Mouse (Mus musculus) kidney, postnatal 36 days (tissue): ENCODE measurements at regions not wholly inside any gene's neighbourhood (a gene's known extent, or its start where the extent isn't known, plus 50 kb on each side); places are given as distances from the start of the nearest gene placed in this dataset.

Experiments used
- DNase-seq, 2 experiments: peaks; one replicate each; pipeline ENCODE4 v3.0.0; 2021 to 2022; ENCODE audit warnings: mixed read lengths in 2 of 2

DNA sequence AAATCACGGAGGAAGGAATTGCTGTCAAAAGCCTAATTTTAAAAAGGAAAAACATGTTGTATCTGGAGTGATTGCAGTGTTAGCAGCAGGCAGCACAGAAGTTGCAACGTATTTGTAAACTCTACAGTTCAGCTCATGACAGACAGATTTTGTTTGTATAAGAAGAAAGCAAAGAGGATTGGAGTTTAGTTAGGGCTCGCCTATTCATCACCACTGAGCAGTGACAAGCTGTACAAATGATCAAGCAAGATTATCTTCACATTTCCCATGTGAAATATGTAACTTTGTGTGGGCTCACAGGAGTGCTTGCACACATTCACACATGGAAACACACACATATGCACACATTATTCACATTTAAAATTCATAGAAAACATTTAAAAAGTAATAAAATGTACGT is 57.5 kb upstream of the Cenpw start:
- DNase-seq = no peak
